Mouse (Mus musculus) lung, postnatal 0 days (tissue): ENCODE data around the gene Podxl.

Experiments
- CTCF ChIP-seq: IDR thresholded peaks from 2 replicates; pipeline ENCODE4 v1.5.1; 2016; ENCODE audit warnings: antibody characterized with exemption, mild to moderate bottlenecking
- EP300 ChIP-seq: IDR thresholded peaks from 2 replicates; pipeline ENCODE4 v1.6.1; 2016; ENCODE audit warnings: antibody characterized with exemption, mild to moderate bottlenecking, control low read depth

DNA sequence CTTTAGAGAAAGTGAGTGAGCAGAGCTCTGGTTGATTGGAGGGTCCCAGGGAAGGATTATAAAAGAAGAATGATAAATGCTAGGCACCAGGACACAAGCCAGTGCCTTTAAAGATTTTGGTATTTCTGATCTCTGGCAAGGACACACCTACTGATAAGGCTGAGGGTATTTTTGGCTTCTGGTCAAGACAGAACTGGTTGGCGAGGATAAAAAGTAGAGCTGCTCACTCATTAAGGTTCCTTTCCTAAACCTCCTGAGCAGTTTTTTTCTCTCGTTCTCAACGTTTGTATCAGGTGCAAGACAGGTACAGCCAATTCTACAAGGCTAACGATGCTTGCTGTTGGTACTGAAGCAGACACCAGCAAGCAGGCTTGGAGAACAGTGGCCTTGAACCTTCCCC is 38.7 kb upstream of the Podxl start:
- TF ChIP-seq CTCF (no peak), EP300 (no peak)
